In genomic region chr3:100436756-100437155, GRCm38 (mm10) we compare ENCODE assay signal across 17 mouse cellular contexts. TPM values are rescaled to one million over a fixed set of nuclear protein-coding genes. Genes with fewer than 3 reads are reported as not detected.
DNase-seq lines count a peak whose midpoint lies in the region; ATAC-seq and TF ChIP-seq lines count a peak whose summit lies in the region.
"Had no signal": no experiment of that assay in that cellular context is flagged by ENCODE, and none has a peak within 500 bp of the region (broad histone marks: within the 10 kb centered on the region; RNA-seq: fewer than 3 reads in every experiment).

No protein-coding gene starts in this region.

- DNase-seq in A20 (ENCODE audit: low read depth, low spot score) (peak; percentile 86), MEL-GATA-1-ER (ENCODE audit: extremely low read depth, low read depth) (peak; percentile 98), liver (peak; percentile 48)
- no peak for DNase-seq in forebrain, postnatal 0 days
- DNase-seq in left cerebral cortex, adult 18-20 months (ENCODE audit: low spot score in 2 of 2) = no peak
- DNase-seq in layer of hippocampus, postnatal 36 days = no peak
- DNase-seq in urinary bladder, postnatal 4 days (ENCODE audit: low spot score in 2 of 2) = no peak
- DNase-seq: adrenal gland, adult 8-10 months; layer of hippocampus, adult 9-11 months had no signal

- H3K27me3 ChIP-seq in forebrain, postnatal 0 days (ENCODE audit: insufficient read depth, low read length) = no peaks in the 10 kb centered on the region
- H3K27me3 ChIP-seq: forebrain, embryonic 12.5 days; kidney, embryonic 15.5 days; neural tube, embryonic 12.5 days had no signal

- ATAC-seq in megakaryocyte-erythroid progenitor cell, adult 5-6 weeks (replicated peaks; ENCODE audit: low FRiP score, low TSS enrichment, poor library complexity, severe bottlenecking) = peak; percentile 46
- ATAC-seq in forebrain, postnatal 0 days = no peak
- ATAC-seq: lung, postnatal 0 days had no signal

- no peaks in the 10 kb centered on the region for H3K36me3 ChIP-seq in forebrain, postnatal 0 days (ENCODE audit: insufficient read depth)
- H3K36me3 ChIP-seq: forebrain, embryonic 12.5 days; heart, embryonic 15.5 days; kidney, embryonic 15.5 days; neural tube, embryonic 12.5 days had no signal

- H3K27ac ChIP-seq in forebrain, postnatal 0 days (ENCODE audit: low read depth, low read length) = no peak overlapping the region
- H3K27ac ChIP-seq: forebrain, embryonic 12.5 days; heart, embryonic 15.5 days; hindbrain, embryonic 14.5 days; kidney, embryonic 15.5 days; neural tube, embryonic 12.5 days had no signal

- H3K4me1 ChIP-seq in forebrain, postnatal 0 days (ENCODE audit: insufficient read depth) = no peaks in the 10 kb centered on the region
- H3K4me1 ChIP-seq: forebrain, embryonic 12.5 days had no signal

- no peaks in the 10 kb centered on the region for H3K9me3 ChIP-seq in forebrain, postnatal 0 days (ENCODE audit: low read length)
- H3K9me3 ChIP-seq: forebrain, embryonic 12.5 days; heart, embryonic 15.5 days; kidney, embryonic 15.5 days; neural tube, embryonic 12.5 days had no signal

- H3K9ac ChIP-seq in forebrain, postnatal 0 days = no peak overlapping the region
- H3K9ac ChIP-seq: forebrain, embryonic 12.5 days; heart, embryonic 15.5 days; hindbrain, embryonic 14.5 days; kidney, embryonic 15.5 days; neural tube, embryonic 12.5 days had no signal

- no peak for TF ChIP-seq CTCF in forebrain, postnatal 0 days (IDR thresholded peaks at IDR 0.05; ENCODE audit: low read depth)

- 84% methylated on average over 7 of the region's 7 CpGs for WGBS in forebrain, postnatal 0 days

- no peak overlapping the region for H3K4me2 ChIP-seq in forebrain, postnatal 0 days (ENCODE audit: low read depth)
- H3K4me2 ChIP-seq: forebrain, embryonic 12.5 days; heart, embryonic 15.5 days; hindbrain, embryonic 14.5 days; kidney, embryonic 15.5 days; midbrain, embryonic 11.5 days; neural tube, embryonic 12.5 days had no signal

- no peak overlapping the region for H3K4me3 ChIP-seq in forebrain, postnatal 0 days (ENCODE audit: low read depth, low read length)
- H3K4me3 ChIP-seq: forebrain, embryonic 12.5 days; heart, embryonic 15.5 days; kidney, embryonic 15.5 days; neural tube, embryonic 12.5 days had no signal

RNA-seq across cellular contexts. Expression of gene Tent5c, which starts 52.4 kb away (rescaled TPM):
- 6.6 and 7.5 TPM in 2 replicates for total RNA-seq in megakaryocyte-erythroid progenitor cell, adult 5-6 weeks (2014; fragmentation: Nextera tagmentation)
- total RNA-seq in megakaryocyte-erythroid progenitor cell, adult 5-6 weeks (2017) = 3.0 and 13.1 TPM in 2 replicates
- total RNA-seq in forebrain, postnatal 0 days (2014; rRNA removed) = 1.9 and 2.0 TPM in 2 replicates
- polyA plus RNA-seq in forebrain, postnatal 0 days (2015; fragmentation: Nextera tagmentation; extraction: Ambion mirVana) = 0.69 and 1.1 TPM in 2 replicates
- total RNA-seq in left cerebral cortex, adult 18-20 months (2021) = 1 to 10 TPM; 2.3 to 3.2 TPM
- total RNA-seq in layer of hippocampus, postnatal 36 days (2021) = 1 to 10 TPM; 2.2 to 2.4 TPM

Comparison
In these comparisons a context has a peak if more than half of its experiments do, and no peak if none do; other contexts are left out.
1. DNase-seq: peak in A20 (single experiment), MEL-GATA-1-ER (single experiment) and liver (single experiment); none in forebrain, postnatal 0 days (single experiment), left cerebral cortex, adult 18-20 months (0 of 2), layer of hippocampus, postnatal 36 days (0 of 2) and urinary bladder, postnatal 4 days (0 of 2).